ENCODE assay signal across 8 mouse cellular contexts in the genomic region with DNA sequence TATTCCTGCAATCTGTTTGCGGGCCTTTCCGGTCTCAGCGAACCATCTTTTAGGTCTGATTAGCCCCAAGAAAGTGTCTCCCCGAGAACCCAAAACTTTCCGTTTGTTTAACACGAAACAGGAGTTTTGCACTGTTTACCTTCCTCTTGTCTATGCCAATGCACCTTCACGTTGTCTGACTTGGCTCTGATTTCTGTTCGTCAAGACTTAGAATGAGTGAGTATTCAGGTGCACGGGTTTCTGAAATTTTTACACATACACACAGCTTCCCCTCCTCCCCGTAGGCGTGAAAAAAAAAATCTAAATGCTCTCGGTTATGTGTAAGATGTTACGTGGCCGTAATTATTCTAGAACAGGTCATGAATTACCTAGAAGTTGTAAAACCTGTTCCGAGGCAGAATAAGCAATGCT. TPM values are rescaled to one million over a fixed set of nuclear protein-coding genes. Genes with fewer than 3 reads are reported as not detected.
DNase-seq lines count a peak whose midpoint lies in the region; ATAC-seq and TF ChIP-seq lines count a peak whose summit lies in the region.

No protein-coding gene starts in this region.

- peak overlapping the region; percentile 88 for H3K4me3 ChIP-seq in lung, embryonic 14.5 days (ENCODE audit: low read depth, low read length)
- peak overlapping the region; percentile 94 for H3K4me3 ChIP-seq in cortical plate, adult 2 months (ENCODE audit: insufficient read depth, low read length)
- peak overlapping the region; percentile 89 for H3K4me3 ChIP-seq in midbrain, embryonic 11.5 days (ENCODE audit: low read depth, low read length)

- no peak for TF ChIP-seq POLR2A in cortical plate, adult 2 months (IDR thresholded peaks at IDR 0.05; ENCODE audit: extremely low read depth, insufficient read depth, low read length)

- H3K4me1 ChIP-seq in lung, embryonic 14.5 days (ENCODE audit: insufficient read depth): 0 out of 2 replicates have a peak, but pooled peaks cover 7% of the 10 kb centered on the region
- H3K4me1 ChIP-seq in cortical plate, adult 2 months (ENCODE audit: control insufficient read depth, insufficient read depth, low read length): peaks cover 2% of the 10 kb centered on the region; the same call in 1 of the 2 replicates
- peaks cover 13% of the 10 kb centered on the region for H3K4me1 ChIP-seq in midbrain, embryonic 11.5 days (ENCODE audit: control insufficient read depth, insufficient read depth, low read length)

- peak; percentile 57 for DNase-seq in lung, embryonic 14.5 days
- DNase-seq in lung, postnatal 14 days: no peak
- DNase-seq in midbrain, embryonic 11.5 days (ENCODE audit: low spot score, missing footprints): peak; percentile 95
- DNase-seq in cerebellum, adult 11 months: no peak
- no peak for DNase-seq in Muller cell, postnatal 12 days (ENCODE audit: inconsistent ontology term)
- DNase-seq in spleen, postnatal 4 days (ENCODE audit: low spot score in 2 of 2): no peak

- H3K27ac ChIP-seq in lung, embryonic 14.5 days (ENCODE audit: low read depth): peak overlapping the region; percentile 96
- H3K27ac ChIP-seq in cortical plate, adult 2 months (ENCODE audit: insufficient read depth, low read length): peak overlapping the region; percentile 74; the same call in 1 of the 2 replicates
- peak overlapping the region; percentile 92 for H3K27ac ChIP-seq in midbrain, embryonic 11.5 days (ENCODE audit: low read depth, low read length)

- WGBS in lung, embryonic 14.5 days: under 1% methylated on average over 15 of the region's 15 CpGs
- under 1% methylated on average over 15 of the region's 15 CpGs for WGBS in midbrain, embryonic 11.5 days

- H3K4me2 ChIP-seq in lung, embryonic 14.5 days: peak overlapping the region; percentile 70
- H3K4me2 ChIP-seq in midbrain, embryonic 11.5 days: peak overlapping the region; percentile 59

- peak overlapping the region; percentile 98 for H3K9ac ChIP-seq in lung, embryonic 14.5 days
- H3K9ac ChIP-seq in midbrain, embryonic 11.5 days (ENCODE audit: low read length): peak overlapping the region; percentile 98

- TF ChIP-seq CTCF in lung, embryonic 14.5 days (IDR thresholded peaks at IDR 0.05; ENCODE audit: low read depth): no peak
- no peak for TF ChIP-seq CTCF in cortical plate, adult 2 months (IDR thresholded peaks at IDR 0.05; ENCODE audit: extremely low read depth, insufficient read depth, low read length)

- peaks cover 7% of the 10 kb centered on the region; the same call in 1 of the 2 replicates for H3K36me3 ChIP-seq in lung, embryonic 14.5 days (ENCODE audit: insufficient read depth)
- H3K36me3 ChIP-seq in midbrain, embryonic 11.5 days (ENCODE audit: control insufficient read depth, insufficient read depth, low read length): no peaks in the 10 kb centered on the region

- no peak for ATAC-seq in lung, embryonic 14.5 days (ENCODE audit: insufficient read depth)
- ATAC-seq in inflammation-experienced regulatory T-cells, adult 6 months: peak; percentile 9
- ATAC-seq in midbrain, embryonic 11.5 days (ENCODE audit: low FRiP score): no peak

- no peaks in the 10 kb centered on the region for H3K9me3 ChIP-seq in lung, embryonic 14.5 days (ENCODE audit: low read depth, low read length)
- H3K9me3 ChIP-seq in midbrain, embryonic 11.5 days (ENCODE audit: control insufficient read depth, low read length): no peaks in the 10 kb centered on the region

- H3K27me3 ChIP-seq in lung, embryonic 14.5 days (ENCODE audit: insufficient read depth, low read length): no peaks in the 10 kb centered on the region
- H3K27me3 ChIP-seq in midbrain, embryonic 11.5 days (ENCODE audit: control insufficient read depth, insufficient read depth, low read length): no peaks in the 10 kb centered on the region

RNA-seq across cellular contexts. Expression of a gene that starts 0.9 kb away (rescaled TPM):
- polyA plus RNA-seq in lung, embryonic 14.5 days (2014; fragmentation: Nextera tagmentation; extraction: Ambion mirVana): 10.5 and 14.6 TPM in 2 replicates
- 5.0 and 6.1 TPM in 2 replicates for polyA plus RNA-seq in cortical plate, adult 2 months (2012; rRNA removed)
- polyA plus RNA-seq in inflammation-experienced regulatory T-cells, adult 6 months (2017; shearing (Covaris generic)): 10 to 100 TPM; 18.5 to 31.6 (median 23.1) TPM
- polyA plus RNA-seq in midbrain, embryonic 11.5 days (2014; fragmentation: Nextera tagmentation; extraction: Ambion mirVana): 11.4 and 12.2 TPM in 2 replicates

RNA-seq across cellular contexts. Expression of a gene that starts 6.6 kb away (rescaled TPM):
- polyA plus RNA-seq in lung, embryonic 14.5 days (2014; fragmentation: Nextera tagmentation; extraction: Ambion mirVana): 34.9 and 35.0 TPM in 2 replicates
- polyA plus RNA-seq in cortical plate, adult 2 months (2012; rRNA removed): 21.0 and 24.4 TPM in 2 replicates
- polyA plus RNA-seq in inflammation-experienced regulatory T-cells, adult 6 months (2017; shearing (Covaris generic)): 10 to 100 TPM in 2 of 3 experiments, 1 to 10 TPM in 1; 8.7 to 11.4 (median 10.1) TPM
- 61.7 and 67.2 TPM in 2 replicates for polyA plus RNA-seq in midbrain, embryonic 11.5 days (2014; fragmentation: Nextera tagmentation; extraction: Ambion mirVana)

Comparison
In these comparisons a context has a peak if more than half of its experiments do, and no peak if none do; other contexts are left out.
1. DNase-seq: peak in lung, embryonic 14.5 days (single experiment) and midbrain, embryonic 11.5 days (single experiment); none in lung, postnatal 14 days (single experiment), cerebellum, adult 11 months (single experiment), Muller cell, postnatal 12 days (single experiment) and spleen, postnatal 4 days (0 of 2).
2. Peak in every context shown above with its lines, with median percentiles within 50 percentile points of each other: H3K27ac ChIP-seq and H3K4me3 ChIP-seq.